Mouse (Mus musculus) frontal cortex, postnatal 10 days (tissue): ENCODE data around the gene P4hb.

Experiments
- DNase-seq, 2 experiments: peaks; one replicate each; pipeline ENCODE4 v3.0.0; 2022; ENCODE audit warnings: low spot score in 2 of 2, mixed read lengths in 1 of 2

P4hb gene

GRCm38 (mm10) chr11:120572752-120573584, at the start of gene P4hb:
P4hb (minus strand) TSS chr11:120573253.
- DNase-seq: peak; percentile 100

GRCm38 (mm10) chr11:120622805-120623204, 49.8 kb upstream of the P4hb start:
- no peak for DNase-seq

GRCm38 (mm10) chr11:120620195-120620594, 47.1 kb upstream of the P4hb start:
- no peak for DNase-seq

DNA sequence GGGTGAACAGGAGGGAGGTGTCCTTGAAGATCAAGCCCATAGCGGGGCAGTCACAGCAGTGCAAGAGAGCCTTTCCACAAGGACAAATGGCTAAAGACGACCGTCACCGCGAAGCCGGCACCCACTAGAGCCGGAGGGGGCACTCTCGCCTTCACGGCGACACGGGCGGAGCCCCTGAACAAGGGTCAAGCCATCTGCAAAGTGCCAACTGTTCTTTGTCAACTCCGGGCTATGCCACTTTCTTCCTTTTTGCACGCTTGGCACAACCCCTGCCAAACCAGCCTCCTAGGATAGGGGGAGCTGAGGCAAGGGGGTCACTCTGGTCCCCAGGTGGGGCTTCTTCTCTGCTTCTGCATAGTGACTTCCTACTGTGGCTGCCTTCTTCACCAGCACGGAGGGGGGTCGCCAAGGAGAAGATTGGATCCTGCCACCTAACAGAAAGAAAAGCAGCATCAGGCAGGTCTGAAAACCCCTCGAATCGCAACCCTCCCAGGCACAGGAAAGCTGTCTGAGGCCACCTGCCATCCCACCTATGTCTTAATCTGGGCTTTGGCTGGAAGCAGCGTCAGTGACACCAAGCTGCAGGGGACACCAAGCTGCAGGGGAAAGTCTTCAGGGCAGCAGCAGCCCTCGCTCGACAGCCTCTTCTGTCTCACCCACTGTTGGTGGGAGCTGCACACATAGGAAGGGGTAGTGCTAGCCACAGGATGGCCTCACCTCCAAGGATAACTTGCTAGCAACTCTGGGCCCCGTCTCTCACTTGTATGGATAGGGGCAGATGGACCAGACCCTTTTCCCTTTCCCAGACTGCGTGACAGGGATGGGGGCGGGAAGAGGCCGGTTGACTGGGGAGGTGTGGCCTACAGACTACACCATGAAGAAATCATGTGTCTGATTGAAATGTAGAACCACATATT, 45.8 kb upstream of the P4hb start:
- DNase-seq: no peak

DNA sequence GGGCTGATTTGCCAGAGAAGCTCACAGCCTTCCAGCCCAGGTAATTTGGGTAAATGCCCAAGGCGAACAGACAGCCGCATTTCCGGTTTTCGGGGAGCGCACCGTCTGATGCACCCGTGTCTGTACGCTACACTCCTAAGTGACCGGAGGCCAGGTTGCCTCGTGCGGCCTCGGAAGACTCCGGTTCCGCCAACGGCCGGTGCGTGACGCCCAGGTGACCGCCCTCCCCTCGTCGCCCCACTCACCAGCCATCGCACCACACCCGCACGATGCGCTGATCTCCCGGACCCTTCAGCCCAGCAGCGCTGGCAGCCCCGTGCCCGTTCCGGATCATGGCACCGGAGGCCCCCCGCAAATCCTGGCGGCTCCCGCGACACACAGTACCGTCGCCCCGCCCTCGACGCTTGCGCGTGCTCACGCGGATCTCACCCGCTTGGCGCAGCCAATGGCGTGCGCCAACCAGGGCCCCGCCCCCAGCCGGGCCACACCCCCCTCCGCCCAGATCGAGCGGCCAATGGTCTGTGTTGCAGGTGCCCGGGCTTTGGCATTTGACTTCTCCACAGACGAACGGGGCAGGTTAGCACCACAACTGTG, 44.6 kb upstream of the P4hb start, which contains the start of gene Pcyt2:
Gene Pcyt2 (minus strand): TSS at position 418 of the 594 bp plus-strand sequence.
- peak; percentile 87 to 91 for DNase-seq

- no peak for DNase-seq
Observed at GRCm38 (mm10) chr11:120616617-120617294, 43.7 kb upstream of the P4hb start.

DNA sequence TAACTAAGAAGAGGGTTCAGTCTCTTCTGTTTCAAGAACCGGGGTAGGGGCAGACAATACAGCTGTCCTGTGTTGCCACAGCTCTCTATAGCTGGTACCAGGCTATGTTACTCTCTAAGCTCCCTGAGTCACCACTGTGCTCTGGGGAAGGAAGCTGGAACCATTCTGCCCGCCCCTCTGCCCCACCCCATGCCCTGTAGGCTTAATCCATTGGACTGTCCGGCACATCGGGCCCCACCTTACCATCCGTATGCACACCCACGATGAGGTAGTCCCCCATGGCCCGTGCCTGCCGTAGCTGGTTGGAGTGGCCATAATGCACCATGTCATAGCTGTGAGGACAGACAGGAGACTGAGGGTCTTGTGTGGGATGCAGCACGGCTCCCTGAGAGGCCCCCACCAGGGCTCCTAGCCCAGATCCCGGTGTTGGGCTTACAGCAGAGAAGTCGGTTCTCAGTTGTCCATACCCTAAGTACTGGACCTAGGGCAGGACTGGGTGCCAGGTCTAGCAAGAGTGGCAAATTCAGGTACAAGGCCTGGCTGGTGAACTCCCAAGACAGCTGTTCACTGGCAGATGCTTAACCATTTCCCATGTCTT, 42.7 kb upstream of the P4hb start:
- DNase-seq: no peak

DNA sequence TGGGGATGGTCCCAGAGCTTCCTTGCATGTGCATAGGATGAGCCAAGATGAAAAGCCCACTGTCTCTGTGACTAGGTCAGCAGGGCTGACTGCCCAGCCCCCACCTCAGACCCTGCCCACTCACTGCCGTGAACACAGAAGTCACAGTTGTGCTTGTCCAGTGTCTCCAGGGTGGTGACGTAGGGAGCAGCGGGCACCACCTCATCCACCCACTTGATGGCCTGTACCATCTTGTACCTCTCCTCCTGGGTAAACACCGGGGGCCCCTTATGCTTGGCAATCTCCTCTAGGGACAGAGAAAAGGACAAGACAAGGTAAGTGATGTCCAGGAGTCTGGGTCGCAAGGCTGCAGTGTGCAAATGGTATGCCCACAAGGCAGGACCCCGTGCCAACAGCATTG, 42.1 kb upstream of the P4hb start:
- DNase-seq: no peak

DNA sequence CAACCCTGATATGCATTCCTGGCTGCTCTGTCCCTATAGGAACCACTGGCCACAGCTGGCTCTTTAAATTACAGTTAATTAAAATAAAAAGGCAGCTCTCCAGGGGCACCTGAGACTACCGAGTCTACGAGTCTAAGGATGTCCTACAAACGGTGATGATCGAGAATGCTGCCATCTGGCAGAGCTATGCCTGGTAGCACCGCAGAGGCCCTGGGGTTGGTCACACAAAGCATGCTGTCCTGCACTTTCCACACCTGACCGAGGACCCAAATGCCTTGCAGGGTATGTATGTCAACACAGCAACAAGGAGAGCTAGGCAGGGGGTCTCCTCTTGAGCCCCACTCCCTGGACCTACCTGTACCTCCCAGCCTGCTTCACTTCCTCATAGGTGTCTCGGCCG, 40.9 kb upstream of the P4hb start:
- no peak for DNase-seq

DNA sequence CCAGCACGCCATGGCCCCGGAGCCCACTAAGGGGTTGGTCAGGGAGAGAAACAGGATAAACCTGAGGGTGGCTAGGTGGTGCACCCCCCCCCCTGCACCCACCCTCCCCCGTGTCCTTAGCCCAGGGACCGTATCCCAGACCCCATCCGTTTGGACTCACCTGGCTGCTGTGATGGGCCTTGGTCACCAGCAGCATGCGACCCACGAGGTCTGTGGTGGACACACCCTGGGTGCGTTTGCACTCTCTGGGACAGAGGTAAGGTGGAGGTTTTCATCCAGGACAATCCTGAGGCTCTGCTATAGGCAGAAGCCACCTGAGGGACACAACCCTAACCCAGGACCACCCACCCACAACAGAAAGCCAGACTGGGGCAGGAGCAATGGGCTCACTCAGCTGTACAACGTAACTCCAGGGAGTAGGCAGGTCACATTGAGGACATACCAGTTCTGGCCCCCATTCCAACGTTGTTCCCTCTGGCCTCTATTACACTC, 40.5 kb upstream of the P4hb start:
- DNase-seq: no peak

DNA sequence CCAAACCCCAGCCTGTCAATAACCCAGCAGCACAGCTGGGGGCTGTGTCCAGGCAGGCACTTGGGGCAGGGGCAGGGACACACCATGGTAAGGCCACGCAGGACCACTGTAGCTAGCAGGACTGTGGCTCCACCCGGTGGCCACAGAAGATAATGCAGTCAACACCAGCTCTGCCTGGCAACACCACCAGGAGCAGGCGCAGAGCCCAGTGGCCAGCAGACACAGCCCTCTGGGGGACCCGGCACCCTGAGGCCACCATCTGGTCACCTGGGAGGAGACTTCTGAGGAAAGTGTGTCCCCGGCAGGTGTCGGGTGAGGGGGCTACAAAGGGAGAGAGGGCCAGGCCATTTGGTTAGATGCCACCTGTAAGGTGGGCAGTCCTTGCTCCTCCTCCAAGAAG, 39.7 kb upstream of the P4hb start:
- peak in 1 of 2 experiments; percentile 64 for DNase-seq

DNA sequence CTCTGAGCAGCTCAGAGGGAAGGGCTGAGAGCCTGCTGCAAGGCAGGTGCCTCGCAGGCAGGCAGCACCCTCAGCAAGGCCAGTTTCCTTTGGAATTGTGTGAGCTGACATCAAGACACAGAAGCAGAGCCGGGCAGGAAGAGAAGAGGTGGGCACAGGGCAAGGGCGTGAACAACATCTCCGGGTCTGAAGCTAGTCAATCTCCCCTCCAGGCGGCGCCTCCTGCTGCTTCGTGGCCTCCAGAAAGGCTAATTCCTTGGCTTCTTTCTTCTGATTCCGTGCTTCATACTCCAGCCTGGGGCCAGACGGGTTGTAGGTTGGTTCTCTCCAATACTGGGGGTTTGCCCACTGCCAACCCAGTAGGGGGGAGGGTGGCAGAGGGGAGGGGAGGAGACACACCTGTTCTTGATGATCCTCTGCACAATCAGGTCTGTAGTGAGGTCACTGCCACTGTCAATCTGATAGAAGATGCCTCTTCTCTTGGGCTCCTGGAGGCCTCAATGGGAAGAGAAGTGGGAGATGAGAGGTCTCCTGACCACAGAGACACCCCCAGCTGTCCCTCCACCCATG, 37.5 kb upstream of the P4hb start:
- DNase-seq: no peak

- DNase-seq: no peak
Observed at GRCm38 (mm10) chr11:120609250-120609649, 36.2 kb upstream of the P4hb start.

DNA sequence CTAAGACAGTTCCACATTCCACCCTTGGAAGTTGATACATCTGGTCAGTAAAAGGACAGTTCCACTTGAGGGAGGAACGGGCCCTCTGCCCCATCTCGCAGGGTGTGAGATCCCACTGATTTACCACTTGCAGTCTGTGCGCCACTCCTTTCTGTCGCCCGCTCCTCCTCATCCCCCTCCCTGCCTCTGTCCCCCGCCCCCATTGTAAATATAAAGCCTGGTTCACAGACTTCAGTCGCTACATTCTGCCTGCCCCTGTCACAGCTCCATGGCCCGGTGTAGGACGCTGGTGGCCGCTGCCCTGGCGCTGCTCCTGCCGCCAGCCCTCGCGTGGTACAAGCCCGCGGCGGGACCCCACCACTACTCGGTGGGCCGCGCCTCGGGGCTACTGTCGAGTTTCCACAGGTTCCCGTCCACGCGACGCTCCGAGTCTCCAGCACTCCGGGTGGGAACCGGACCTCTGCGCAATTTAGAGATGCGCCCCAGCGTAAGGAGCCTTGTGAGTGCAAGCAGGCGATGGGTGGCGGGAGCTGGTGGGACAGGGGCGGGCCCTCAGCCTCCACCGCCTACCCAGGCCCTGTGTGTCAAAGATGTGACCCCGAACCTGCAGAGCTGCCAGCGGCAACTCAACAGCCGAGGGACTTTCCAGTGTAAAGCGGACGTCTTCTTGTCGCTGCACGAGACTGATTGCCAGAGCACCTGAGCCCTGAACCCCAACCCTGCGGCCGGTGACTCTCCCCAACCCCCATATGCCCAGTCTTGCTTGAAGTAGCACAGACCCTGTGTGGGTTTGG, 35.4 kb upstream of the P4hb start, which contains the start of gene Npb:
Gene Npb (plus strand): TSS at position 237 of the 794 bp plus-strand sequence.
- DNase-seq: no peak

DNA sequence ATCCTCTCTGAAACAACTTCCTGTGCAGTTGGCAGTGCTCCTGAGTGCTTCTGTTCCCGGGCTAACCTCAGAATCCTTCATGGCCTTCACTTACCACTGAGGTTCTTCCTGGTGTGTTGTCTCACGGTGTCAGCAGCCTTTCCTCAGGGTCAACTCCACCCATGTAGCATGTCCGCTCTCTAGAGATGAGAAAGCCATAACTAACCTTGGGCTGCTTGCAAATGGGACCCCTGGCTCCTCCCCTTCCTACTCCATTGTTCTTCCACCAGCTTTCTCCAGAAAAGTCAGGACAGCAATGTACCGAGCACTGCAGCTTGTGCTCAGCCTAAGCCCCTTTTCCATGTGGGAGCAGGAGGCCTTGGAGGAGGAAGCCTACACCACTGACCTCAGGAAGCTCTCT, 33.7 kb upstream of the P4hb start:
- DNase-seq: no peak

GRCm38 (mm10) chr11:120605667-120606066, 32.6 kb upstream of the P4hb start:
- DNase-seq: no peak

GRCm38 (mm10) chr11:120603545-120603944, 30.5 kb upstream of the P4hb start:
- no peak for DNase-seq

GRCm38 (mm10) chr11:120600716-120601115, 27.7 kb upstream of the P4hb start:
- DNase-seq: no peak

GRCm38 (mm10) chr11:120598990-120599549, 26.0 kb upstream of the P4hb start:
- DNase-seq: no peak
